Mouse (Mus musculus): ENCODE results near the gene Adamts7. TPM values are rescaled to one million over a fixed set of nuclear protein-coding genes. Genes with fewer than 3 reads are reported as not detected.

Gene Adamts7
- polyA plus RNA-seq, 1 experiment from 2014 or later = 11.2 TPM

- Histone ChIP-seq H3K36me3 (peaks cover 14% of the 10 kb centered on the region), H3K9me3 (no peaks in the 10 kb centered on the region), H3K9ac (no peak overlapping the region), H3K27ac (replicated peaks) (no peak overlapping the region), H3K4me1 (replicated peaks) (no peaks in the 10 kb centered on the region), H3K4me3 (no peak overlapping the region), H3K27me3 (no peaks in the 10 kb centered on the region), H3K4me2 (no peak overlapping the region)
- ATAC-seq (ENCODE audit: low read depth) = no peak
- 87% methylated on average over 15 of the region's 15 CpGs for WGBS
Measured at GRCm38 (mm10) chr9:90244301-90245151, 81.7 kb downstream of the Adamts7 start.

- H3K36me3 ChIP-seq = peaks cover 10% of the 10 kb centered on the region
- no peak overlapping the region for H3K9ac ChIP-seq
- ATAC-seq (ENCODE audit: low read depth) = no peak
- H3K4me2 ChIP-seq = no peak overlapping the region
- no peaks in the 10 kb centered on the region for H3K4me1 ChIP-seq (replicated peaks)
- 88% methylated on average over 6 of the region's 6 CpGs for WGBS
- H3K9me3 ChIP-seq = no peaks in the 10 kb centered on the region
- H3K4me3 ChIP-seq = no peak overlapping the region
- H3K27ac ChIP-seq (replicated peaks) = no peak overlapping the region
- no peaks in the 10 kb centered on the region for H3K27me3 ChIP-seq
Measured at GRCm38 (mm10) chr9:90245206-90245605, 82.3 kb downstream of the Adamts7 start.

GRCm38 (mm10) chr9:90245781-90246180 is 82.9 kb downstream of the Adamts7 start:
- ATAC-seq (ENCODE audit: low read depth) = no peak
- Histone ChIP-seq H3K9me3 (no peaks in the 10 kb centered on the region), H3K4me1 (replicated peaks) (no peaks in the 10 kb centered on the region), H3K36me3 (peaks cover 6% of the 10 kb centered on the region), H3K4me2 (no peak overlapping the region), H3K4me3 (no peak overlapping the region), H3K27me3 (no peaks in the 10 kb centered on the region), H3K27ac (replicated peaks) (no peak overlapping the region), H3K9ac (no peak overlapping the region)
- WGBS = 92% methylated on average over 5 of the region's 5 CpGs

GRCm38 (mm10) chr9:90247316-90247715 is 84.4 kb downstream of the Adamts7 start:
- no peaks in the 10 kb centered on the region for H3K27me3 ChIP-seq
- no peaks in the 10 kb centered on the region for H3K4me1 ChIP-seq (replicated peaks)
- no peak overlapping the region for H3K4me2 ChIP-seq
- H3K36me3 ChIP-seq = peaks cover 6% of the 10 kb centered on the region
- no peak overlapping the region for H3K9ac ChIP-seq
- ATAC-seq (ENCODE audit: low read depth) = no peak
- no peak overlapping the region for H3K27ac ChIP-seq (replicated peaks)
- WGBS = 83% methylated on average over 7 of the region's 7 CpGs
- no peak overlapping the region for H3K4me3 ChIP-seq
- H3K9me3 ChIP-seq = no peaks in the 10 kb centered on the region

- Histone ChIP-seq H3K36me3 (peaks cover 6% of the 10 kb centered on the region), H3K27ac (replicated peaks) (no peak overlapping the region), H3K9ac (no peak overlapping the region), H3K27me3 (no peaks in the 10 kb centered on the region), H3K9me3 (no peaks in the 10 kb centered on the region), H3K4me1 (replicated peaks) (no peaks in the 10 kb centered on the region), H3K4me3 (no peak overlapping the region), H3K4me2 (no peak overlapping the region)
- 97% methylated on average over 7 of the region's 7 CpGs for WGBS
- no peak for ATAC-seq (ENCODE audit: low read depth)
Measured at GRCm38 (mm10) chr9:90248326-90248725, 85.5 kb downstream of the Adamts7 start.

- no peak overlapping the region for H3K9ac ChIP-seq
- H3K4me2 ChIP-seq = no peak overlapping the region
- H3K36me3 ChIP-seq = peaks cover 6% of the 10 kb centered on the region
- no peak overlapping the region for H3K4me3 ChIP-seq
- H3K9me3 ChIP-seq = no peaks in the 10 kb centered on the region
- no peaks in the 10 kb centered on the region for H3K27me3 ChIP-seq
- no peaks in the 10 kb centered on the region for H3K4me1 ChIP-seq (replicated peaks)
- ATAC-seq (ENCODE audit: low read depth) = no peak
- 88% methylated on average over 2 of the region's 2 CpGs for WGBS
- no peak overlapping the region for H3K27ac ChIP-seq (replicated peaks)
Measured at GRCm38 (mm10) chr9:90249036-90249435, 86.2 kb downstream of the Adamts7 start.

- H3K27me3 ChIP-seq = no peaks in the 10 kb centered on the region
- ATAC-seq (ENCODE audit: low read depth) = no peak
- 87% methylated on average over 5 of the region's 5 CpGs for WGBS
Measured at GRCm38 (mm10) chr9:90250141-90250775, 87.4 kb downstream of the Adamts7 start.

GRCm38 (mm10) chr9:90250964-90251750 is 88.3 kb downstream of the Adamts7 start:
- ATAC-seq (ENCODE audit: low read depth) = no peak
- no peaks in the 10 kb centered on the region for H3K27me3 ChIP-seq
- no peak overlapping the region for H3K4me3 ChIP-seq
- H3K4me1 ChIP-seq (replicated peaks) = 0 out of 2 replicates have a peak, but pooled peaks cover 3% of the 10 kb centered on the region
- no peaks in the 10 kb centered on the region for H3K9me3 ChIP-seq
- H3K36me3 ChIP-seq = peaks cover 6% of the 10 kb centered on the region
- no peak overlapping the region for H3K9ac ChIP-seq
- 90% methylated on average over 13 of the region's 13 CpGs for WGBS
- no peak overlapping the region for H3K4me2 ChIP-seq
- no peak overlapping the region for H3K27ac ChIP-seq (replicated peaks)

More at GRCm38 (mm10) chr9:90250141-90250775, 87.4 kb downstream of the Adamts7 start:
- Histone ChIP-seq H3K4me2 (no peak overlapping the region), H3K4me3 (no peak overlapping the region), H3K36me3 (peaks cover 6% of the 10 kb centered on the region), H3K27ac (replicated peaks) (no peak overlapping the region), H3K9me3 (no peaks in the 10 kb centered on the region), H3K4me1 (replicated peaks) (no peaks in the 10 kb centered on the region), H3K9ac (no peak overlapping the region)

GRCm38 (mm10) chr9:90253181-90253580 is 90.3 kb downstream of the Adamts7 start:
- Histone ChIP-seq H3K9me3 (no peaks in the 10 kb centered on the region), H3K27ac (replicated peaks) (no peak overlapping the region), H3K27me3 (no peaks in the 10 kb centered on the region), H3K4me1 (replicated peaks) (0 out of 2 replicates have a peak, but pooled peaks cover 3% of the 10 kb centered on the region), H3K4me3 (no peak overlapping the region), H3K4me2 (no peak overlapping the region), H3K9ac (no peak overlapping the region), H3K36me3 (no peaks in the 10 kb centered on the region; the same call in 1 of the 2 replicates)
- 97% methylated on average over 2 of the region's 2 CpGs for WGBS
- ATAC-seq (ENCODE audit: low read depth) = no peak

- no peak overlapping the region for H3K4me2 ChIP-seq
- no peaks in the 10 kb centered on the region for H3K9me3 ChIP-seq
- 59% methylated on average over 6 of the region's 6 CpGs for WGBS
- H3K27me3 ChIP-seq = no peaks in the 10 kb centered on the region
- ATAC-seq (ENCODE audit: low read depth) = no peak
- H3K36me3 ChIP-seq = no peaks in the 10 kb centered on the region
- H3K4me3 ChIP-seq = no peak overlapping the region
- H3K4me1 ChIP-seq (replicated peaks) = 0 out of 2 replicates have a peak, but pooled peaks cover 5% of the 10 kb centered on the region
- H3K9ac ChIP-seq = no peak overlapping the region
- H3K27ac ChIP-seq (replicated peaks) = no peak overlapping the region
Measured at GRCm38 (mm10) chr9:90255844-90256405, 93.1 kb downstream of the Adamts7 start.

GRCm38 (mm10) chr9:90257220-90257619 is 94.4 kb downstream of the Adamts7 start:
- Histone ChIP-seq H3K36me3 (no peaks in the 10 kb centered on the region), H3K4me2 (no peak overlapping the region), H3K9ac (no peak overlapping the region), H3K27ac (replicated peaks) (no peak overlapping the region), H3K9me3 (no peaks in the 10 kb centered on the region), H3K27me3 (no peaks in the 10 kb centered on the region), H3K4me3 (no peak overlapping the region), H3K4me1 (replicated peaks) (0 out of 2 replicates have a peak, but pooled peaks cover 9% of the 10 kb centered on the region)
- 79% methylated on average over 7 of the region's 7 CpGs for WGBS
- ATAC-seq (ENCODE audit: low read depth) = no peak
